Mouse (Mus musculus): ENCODE measurements around the gene Timp4. TPM values are rescaled to one million over a fixed set of nuclear protein-coding genes. Genes with fewer than 3 reads are reported as not detected.

Timp4 gene
- polyA plus RNA-seq, 1 experiment: 4.2 TPM

- Histone ChIP-seq H3K27me3 (ENCODE audit: control insufficient read depth, insufficient read depth, low read length) (no peaks in the 10 kb centered on the region), H3K4me1 (replicated peaks; ENCODE audit: control insufficient read depth, insufficient read depth, low read length) (no peaks in the 10 kb centered on the region), H3K36me3 (ENCODE audit: control insufficient read depth, insufficient read depth, low read length) (no peaks in the 10 kb centered on the region), H3K4me3 (ENCODE audit: control insufficient read depth, insufficient read depth, low read length) (no peak overlapping the region), H3K27ac (ENCODE audit: control insufficient read depth, insufficient read depth, low read length) (no peak overlapping the region)
- TF ChIP-seq CTCF (IDR thresholded peaks at IDR 0.05; ENCODE audit: borderline replicate concordance, control insufficient read depth, extremely low read depth, insufficient read depth, low read length, poor library complexity) (no peak), POLR2A (IDR thresholded peaks at IDR 0.05; ENCODE audit: control insufficient read depth, extremely low read depth, insufficient read depth, low read length, poor library complexity) (no peak)
- no peak for DNase-seq
- 94% methylated on average over 3 of the region's 3 CpGs for WGBS
Measured at GRCm38 (mm10) chr6:115288223-115288622, 36.2 kb upstream of the Timp4 start.

- 94% methylated on average over 6 of the region's 6 CpGs for WGBS
- Histone ChIP-seq H3K27ac (ENCODE audit: control insufficient read depth, insufficient read depth, low read length) (no peak overlapping the region), H3K27me3 (ENCODE audit: control insufficient read depth, insufficient read depth, low read length) (no peaks in the 10 kb centered on the region), H3K36me3 (ENCODE audit: control insufficient read depth, insufficient read depth, low read length) (no peaks in the 10 kb centered on the region), H3K4me1 (replicated peaks; ENCODE audit: control insufficient read depth, insufficient read depth, low read length) (no peaks in the 10 kb centered on the region), H3K4me3 (ENCODE audit: control insufficient read depth, insufficient read depth, low read length) (no peak overlapping the region)
- no peak for DNase-seq
- TF ChIP-seq CTCF (IDR thresholded peaks at IDR 0.05; ENCODE audit: borderline replicate concordance, control insufficient read depth, extremely low read depth, insufficient read depth, low read length, poor library complexity) (no peak), POLR2A (IDR thresholded peaks at IDR 0.05; ENCODE audit: control insufficient read depth, extremely low read depth, insufficient read depth, low read length, poor library complexity) (no peak)
Measured at GRCm38 (mm10) chr6:115286441-115286840, 34.4 kb upstream of the Timp4 start.

- H3K4me3 ChIP-seq (ENCODE audit: control insufficient read depth, insufficient read depth, low read length): no peak overlapping the region
- TF ChIP-seq CTCF (IDR thresholded peaks at IDR 0.05; ENCODE audit: borderline replicate concordance, control insufficient read depth, extremely low read depth, insufficient read depth, low read length, poor library complexity) (no peak), POLR2A (IDR thresholded peaks at IDR 0.05; ENCODE audit: control insufficient read depth, extremely low read depth, insufficient read depth, low read length, poor library complexity) (no peak)
- no peaks in the 10 kb centered on the region for H3K27me3 ChIP-seq (ENCODE audit: control insufficient read depth, insufficient read depth, low read length)
- WGBS: 83% methylated on average over 2 of the region's 2 CpGs
- no peaks in the 10 kb centered on the region for H3K36me3 ChIP-seq (ENCODE audit: control insufficient read depth, insufficient read depth, low read length)
- no peaks in the 10 kb centered on the region for H3K4me1 ChIP-seq (replicated peaks; ENCODE audit: control insufficient read depth, insufficient read depth, low read length)
- H3K27ac ChIP-seq (ENCODE audit: control insufficient read depth, insufficient read depth, low read length): no peak overlapping the region
- DNase-seq: no peak
Measured at GRCm38 (mm10) chr6:115284153-115284552, 32.1 kb upstream of the Timp4 start.

GRCm38 (mm10) chr6:115279639-115280038 is 27.6 kb upstream of the Timp4 start:
- TF ChIP-seq CTCF (IDR thresholded peaks at IDR 0.05; ENCODE audit: borderline replicate concordance, control insufficient read depth, extremely low read depth, insufficient read depth, low read length, poor library complexity) (no peak), POLR2A (IDR thresholded peaks at IDR 0.05; ENCODE audit: control insufficient read depth, extremely low read depth, insufficient read depth, low read length, poor library complexity) (no peak)
- H3K27me3 ChIP-seq (ENCODE audit: control insufficient read depth, insufficient read depth, low read length): no peaks in the 10 kb centered on the region
- no peak overlapping the region for H3K4me3 ChIP-seq (ENCODE audit: control insufficient read depth, insufficient read depth, low read length)
- H3K27ac ChIP-seq (ENCODE audit: control insufficient read depth, insufficient read depth, low read length): no peak overlapping the region
- 89% methylated on average over 2 of the region's 2 CpGs for WGBS
- H3K4me1 ChIP-seq (replicated peaks; ENCODE audit: control insufficient read depth, insufficient read depth, low read length): no peaks in the 10 kb centered on the region
- no peak for DNase-seq
- no peaks in the 10 kb centered on the region for H3K36me3 ChIP-seq (ENCODE audit: control insufficient read depth, insufficient read depth, low read length)

GRCm38 (mm10) chr6:115278086-115278485 is 26.1 kb upstream of the Timp4 start:
- Histone ChIP-seq H3K4me1 (replicated peaks; ENCODE audit: control insufficient read depth, insufficient read depth, low read length) (no peaks in the 10 kb centered on the region), H3K4me3 (ENCODE audit: control insufficient read depth, insufficient read depth, low read length) (no peak overlapping the region), H3K27me3 (ENCODE audit: control insufficient read depth, insufficient read depth, low read length) (no peaks in the 10 kb centered on the region), H3K36me3 (ENCODE audit: control insufficient read depth, insufficient read depth, low read length) (no peaks in the 10 kb centered on the region), H3K27ac (ENCODE audit: control insufficient read depth, insufficient read depth, low read length) (no peak overlapping the region)
- no peak for DNase-seq
- WGBS: 56% methylated on average over 8 of the region's 8 CpGs
- no peak for TF ChIP-seq POLR2A (IDR thresholded peaks at IDR 0.05; ENCODE audit: control insufficient read depth, extremely low read depth, insufficient read depth, low read length, poor library complexity)
- no peak for TF ChIP-seq CTCF (IDR thresholded peaks at IDR 0.05; ENCODE audit: borderline replicate concordance, control insufficient read depth, extremely low read depth, insufficient read depth, low read length, poor library complexity)

- no peak for TF ChIP-seq CTCF (IDR thresholded peaks at IDR 0.05; ENCODE audit: borderline replicate concordance, control insufficient read depth, extremely low read depth, insufficient read depth, low read length, poor library complexity)
- no peak for TF ChIP-seq POLR2A (IDR thresholded peaks at IDR 0.05; ENCODE audit: control insufficient read depth, extremely low read depth, insufficient read depth, low read length, poor library complexity)
- H3K4me1 ChIP-seq (replicated peaks; ENCODE audit: control insufficient read depth, insufficient read depth, low read length): no peaks in the 10 kb centered on the region
- no peak overlapping the region for H3K4me3 ChIP-seq (ENCODE audit: control insufficient read depth, insufficient read depth, low read length)
- DNase-seq: no peak
- no peaks in the 10 kb centered on the region for H3K36me3 ChIP-seq (ENCODE audit: control insufficient read depth, insufficient read depth, low read length)
- 97% methylated on average over 10 of the region's 10 CpGs for WGBS
- H3K27ac ChIP-seq (ENCODE audit: control insufficient read depth, insufficient read depth, low read length): no peak overlapping the region
- no peaks in the 10 kb centered on the region for H3K27me3 ChIP-seq (ENCODE audit: control insufficient read depth, insufficient read depth, low read length)
Measured at GRCm38 (mm10) chr6:115275116-115275815, 23.3 kb upstream of the Timp4 start.
